Mouse (Mus musculus): ENCODE measurements around the gene Flt3l. TPM values are rescaled to one million over a fixed set of nuclear protein-coding genes. Genes with fewer than 3 reads are reported as not detected.
"Not testable (repeated sequence)": the region's sequence is repeated elsewhere in the genome, so short reads cannot be mapped to it uniquely, and the experiment has no call there.

Flt3l gene
- polyA plus RNA-seq, 1 experiment from 2014 or later, result 0.72 TPM

GRCm38 (mm10) chr7:45119780-45120709 lies 16.2 kb downstream of the Flt3l start:
- no peak overlapping the region for H3K4me3 ChIP-seq (ENCODE audit: low read depth, low read length)
- peaks cover 53% of the 10 kb centered on the region for H3K36me3 ChIP-seq (ENCODE audit: insufficient read depth)
- H3K9me3 ChIP-seq (ENCODE audit: low read depth, low read length), result no peaks in the 10 kb centered on the region
- no peaks in the 10 kb centered on the region for H3K27me3 ChIP-seq (ENCODE audit: insufficient read depth, low read length)
- no peak for TF ChIP-seq CTCF (IDR thresholded peaks at IDR 0.05; ENCODE audit: low read depth)
- 72% methylated on average over 5 of the region's 5 CpGs for WGBS
- no peak overlapping the region for H3K27ac ChIP-seq (ENCODE audit: low read depth)
- no peak overlapping the region for H3K9ac ChIP-seq
- DNase-seq, result no peak
- ATAC-seq (ENCODE audit: insufficient read depth), result no peak
- H3K4me2 ChIP-seq, result no peak overlapping the region
- H3K4me1 ChIP-seq (ENCODE audit: insufficient read depth), result peaks cover 7% of the 10 kb centered on the region; the same call in 1 of the 2 replicates

DNA sequence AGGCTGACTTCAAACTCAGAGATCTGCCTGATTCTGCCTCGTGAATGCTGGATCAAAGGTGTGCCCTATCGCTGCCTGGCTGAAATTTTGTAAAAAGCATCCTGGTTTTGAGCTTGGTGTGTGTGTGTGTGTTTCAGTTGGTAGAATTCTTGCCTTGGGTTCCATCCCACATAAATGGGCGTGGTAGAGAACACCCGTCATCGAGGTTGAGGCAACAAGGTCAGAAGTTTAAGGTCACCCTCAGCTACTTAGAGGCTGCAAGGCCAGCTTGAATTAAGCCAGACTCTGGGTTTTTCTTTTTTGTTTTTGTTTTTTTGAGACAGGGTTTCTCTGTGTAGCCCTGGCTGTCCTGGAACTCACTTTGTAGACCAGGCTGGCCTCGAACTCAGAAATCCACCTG lies 17.9 kb downstream of the Flt3l start:
- peaks cover 7% of the 10 kb centered on the region; the same call in 1 of the 2 replicates for H3K4me1 ChIP-seq (ENCODE audit: insufficient read depth)

GRCm38 (mm10) chr7:45117566-45117965 lies 18.7 kb downstream of the Flt3l start:
- no peak for TF ChIP-seq CTCF (IDR thresholded peaks at IDR 0.05; ENCODE audit: low read depth)
- 0 out of 2 replicates have a peak, but pooled peaks cover under 1% of the 10 kb centered on the region for H3K4me1 ChIP-seq (ENCODE audit: insufficient read depth)
- H3K9me3 ChIP-seq (ENCODE audit: low read depth, low read length), result no peaks in the 10 kb centered on the region
- H3K4me2 ChIP-seq, result no peak overlapping the region
- H3K36me3 ChIP-seq (ENCODE audit: insufficient read depth), result peaks cover 40% of the 10 kb centered on the region
- H3K27me3 ChIP-seq (ENCODE audit: insufficient read depth, low read length), result no peaks in the 10 kb centered on the region
- 73% methylated on average over 8 of the region's 8 CpGs for WGBS
- no peak overlapping the region for H3K9ac ChIP-seq
- ATAC-seq (ENCODE audit: insufficient read depth), result no peak
- no peak overlapping the region for H3K27ac ChIP-seq (ENCODE audit: low read depth)
- no peak for DNase-seq
- no peak overlapping the region for H3K4me3 ChIP-seq (ENCODE audit: low read depth, low read length)

More for the DNA sequence above, 17.9 kb downstream of the Flt3l start:
- Histone ChIP-seq H3K27me3 (ENCODE audit: insufficient read depth, low read length) (no peaks in the 10 kb centered on the region), H3K4me2 (no peak overlapping the region), H3K9me3 (ENCODE audit: low read depth, low read length) (no peaks in the 10 kb centered on the region), H3K9ac (no peak overlapping the region), H3K36me3 (ENCODE audit: insufficient read depth) (peaks cover 47% of the 10 kb centered on the region), H3K27ac (ENCODE audit: low read depth) (no peak overlapping the region), H3K4me3 (ENCODE audit: low read depth, low read length) (no peak overlapping the region)
- DNase-seq, result no peak
- ATAC-seq (ENCODE audit: insufficient read depth), result no peak
- WGBS, result 79% methylated on average over 6 of the region's 6 CpGs
- no peak for TF ChIP-seq CTCF (IDR thresholded peaks at IDR 0.05; ENCODE audit: low read depth)

DNA sequence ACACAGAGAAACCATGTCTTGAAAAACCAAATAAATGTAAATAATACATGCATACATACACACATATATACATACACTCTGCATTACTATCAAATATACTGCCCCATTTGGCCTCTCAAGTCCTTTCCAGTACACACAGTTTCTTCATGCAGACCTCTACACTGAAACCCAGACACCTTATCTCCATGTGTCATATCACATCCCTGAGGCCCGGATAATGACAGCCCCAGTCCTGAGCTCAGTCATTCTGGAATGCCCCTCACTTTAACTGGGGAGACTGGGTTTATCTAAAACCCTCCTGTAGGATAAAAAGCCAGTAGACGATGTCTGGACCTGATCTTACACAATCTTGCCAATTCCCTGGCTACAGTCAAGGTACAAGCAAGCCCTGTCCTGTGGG lies 22.8 kb downstream of the Flt3l start:
- no peak overlapping the region for H3K9ac ChIP-seq
- peaks cover 4% of the 10 kb centered on the region for H3K36me3 ChIP-seq (ENCODE audit: insufficient read depth)
- DNase-seq (no peak), ATAC-seq (ENCODE audit: insufficient read depth) (no peak)
- H3K27ac ChIP-seq (ENCODE audit: low read depth), result no peak overlapping the region
- H3K4me1 ChIP-seq (ENCODE audit: insufficient read depth), result no peaks in the 10 kb centered on the region
- H3K9me3 ChIP-seq (ENCODE audit: low read depth, low read length), result no peaks in the 10 kb centered on the region
- no peak overlapping the region for H3K4me2 ChIP-seq
- H3K4me3 ChIP-seq (ENCODE audit: low read depth, low read length), result no peak overlapping the region
- no peak for TF ChIP-seq CTCF (IDR thresholded peaks at IDR 0.05; ENCODE audit: low read depth)
- no peaks in the 10 kb centered on the region for H3K27me3 ChIP-seq (ENCODE audit: insufficient read depth, low read length)
- WGBS, result 56% methylated on average over 2 of the region's 2 CpGs

DNA sequence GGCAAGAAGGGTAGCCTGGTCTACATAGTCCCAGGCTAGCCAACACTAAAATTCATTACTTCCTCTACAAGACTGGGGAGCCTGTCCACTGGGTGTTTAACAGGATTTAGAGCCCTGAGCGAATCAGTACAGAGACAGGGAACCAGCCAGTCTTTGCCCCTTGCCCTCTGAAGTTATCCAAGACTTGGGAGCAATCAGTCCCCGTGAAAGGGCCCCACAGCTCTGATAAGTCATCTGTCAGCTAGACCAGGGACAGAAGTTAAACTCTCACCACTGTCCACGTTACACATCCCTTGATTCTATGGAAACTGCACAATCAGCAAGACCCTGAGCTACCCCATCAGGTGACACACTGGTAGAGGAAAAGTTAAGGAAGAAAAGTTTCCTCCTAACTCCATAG lies 23.7 kb downstream of the Flt3l start:
- Histone ChIP-seq H3K4me1 (ENCODE audit: insufficient read depth) (no peaks in the 10 kb centered on the region), H3K27me3 (ENCODE audit: insufficient read depth, low read length) (no peaks in the 10 kb centered on the region), H3K27ac (ENCODE audit: low read depth) (no peak overlapping the region), H3K4me3 (ENCODE audit: low read depth, low read length) (no peak overlapping the region), H3K36me3 (ENCODE audit: insufficient read depth) (no peaks in the 10 kb centered on the region; the same call in 1 of the 2 replicates), H3K9ac (no peak overlapping the region), H3K9me3 (ENCODE audit: low read depth, low read length) (no peaks in the 10 kb centered on the region), H3K4me2 (no peak overlapping the region)
- WGBS, result 38% methylated on average over 3 of the region's 3 CpGs
- DNase-seq (no peak), ATAC-seq (ENCODE audit: insufficient read depth) (no peak)
- TF ChIP-seq CTCF (IDR thresholded peaks at IDR 0.05; ENCODE audit: low read depth), result no peak

DNA sequence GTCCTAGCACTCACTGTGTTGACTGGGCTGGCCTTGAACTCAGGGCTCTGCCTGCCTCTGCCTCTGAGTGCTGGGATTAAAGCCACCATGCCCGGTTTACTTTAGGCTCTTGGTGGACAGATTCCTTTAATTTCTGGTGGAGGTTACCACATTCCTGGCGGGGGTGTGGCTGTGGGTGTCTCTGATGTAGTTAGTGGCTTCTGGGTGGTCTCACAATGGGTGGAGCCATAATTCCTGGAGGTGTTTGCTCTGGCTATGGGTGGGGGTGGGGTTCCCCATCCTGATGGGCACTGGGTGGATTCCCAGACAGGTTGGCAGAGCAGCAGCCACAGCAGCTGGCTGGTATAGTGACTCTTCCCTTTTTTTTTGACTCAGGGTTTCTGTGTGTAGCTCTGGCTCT lies 24.3 kb downstream of the Flt3l start:
- peak; percentile 17 for DNase-seq
- Histone ChIP-seq H3K27me3 (ENCODE audit: insufficient read depth, low read length) (no peaks in the 10 kb centered on the region), H3K36me3 (ENCODE audit: insufficient read depth) (no peaks in the 10 kb centered on the region), H3K9me3 (ENCODE audit: low read depth, low read length) (no peaks in the 10 kb centered on the region), H3K27ac (ENCODE audit: low read depth) (no peak overlapping the region), H3K9ac (no peak overlapping the region), H3K4me1 (ENCODE audit: insufficient read depth) (no peaks in the 10 kb centered on the region), H3K4me3 (ENCODE audit: low read depth, low read length) (no peak overlapping the region), H3K4me2 (no peak overlapping the region)
- WGBS, result 43% methylated on average over 2 of the region's 2 CpGs
- no peak for TF ChIP-seq CTCF (IDR thresholded peaks at IDR 0.05; ENCODE audit: low read depth)
- no peak for ATAC-seq (ENCODE audit: insufficient read depth)

DNA sequence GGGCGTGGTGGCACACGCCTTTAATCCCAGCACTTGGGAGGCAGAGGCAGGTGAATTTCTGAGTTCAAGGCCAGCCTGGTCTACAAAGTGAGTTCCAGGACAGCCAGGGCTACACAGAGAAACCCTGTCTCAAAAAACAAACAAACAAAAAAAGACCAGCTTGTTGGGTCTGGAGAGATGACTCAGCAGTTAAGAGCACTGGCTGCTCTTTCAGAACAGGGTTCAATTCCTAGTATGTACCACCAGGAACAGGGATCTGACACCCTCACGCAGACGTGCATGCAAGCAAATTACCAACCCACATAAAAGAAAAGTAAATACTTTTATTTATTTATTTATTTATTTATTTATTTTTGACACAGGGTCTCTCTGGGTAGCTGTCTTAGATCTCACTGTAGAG lies 26.1 kb downstream of the Flt3l start:
- not testable (repeated sequence) for ATAC-seq (ENCODE audit: insufficient read depth); H3K27me3 ChIP-seq (ENCODE audit: insufficient read depth, low read length); H3K4me1 ChIP-seq (ENCODE audit: insufficient read depth); H3K4me3 ChIP-seq (ENCODE audit: low read depth, low read length); DNase-seq; H3K9ac ChIP-seq; H3K27ac ChIP-seq (ENCODE audit: low read depth); H3K9me3 ChIP-seq (ENCODE audit: low read depth, low read length); H3K4me2 ChIP-seq; H3K36me3 ChIP-seq (ENCODE audit: insufficient read depth)
- 85% methylated on average over 4 of the region's 4 CpGs for WGBS
